Mouse (Mus musculus): ENCODE data around the gene Fam204a.

Fam204a gene

GRCm38 (mm10) chr19:60160611-60161274, 65.8 kb downstream of the Fam204a start:
- peak; percentile 33 for DNase-seq (ENCODE audit: low read depth)

GRCm38 (mm10) chr19:60159827-60160226, 66.7 kb downstream of the Fam204a start:
- no peak for DNase-seq (ENCODE audit: low read depth)

- DNase-seq (ENCODE audit: low read depth): no peak
Observed at GRCm38 (mm10) chr19:60155266-60155665, 71.2 kb downstream of the Fam204a start.

GRCm38 (mm10) chr19:60153096-60153495, 73.4 kb downstream of the Fam204a start:
- DNase-seq (ENCODE audit: low read depth): no peak

GRCm38 (mm10) chr19:60150056-60150455, 76.4 kb downstream of the Fam204a start:
- no peak for DNase-seq (ENCODE audit: low read depth)

GRCm38 (mm10) chr19:60149078-60149960, 77.2 kb downstream of the Fam204a start:
- no peak for DNase-seq (ENCODE audit: low read depth)

Data from fibroblast of lung, adult 2 months (primary cell).